Mouse (Mus musculus): ENCODE measurements around the gene Maats1. TPM values are rescaled to one million over a fixed set of nuclear protein-coding genes. Genes with fewer than 3 reads are reported as not detected.
A peak's percentile ranks its signal among the peaks of the same experiment; 100 is the strongest.

Maats1 gene
- total RNA-seq, 2 experiments from 2014 or later, result 0.13 TPM; not detected in 1

DNA sequence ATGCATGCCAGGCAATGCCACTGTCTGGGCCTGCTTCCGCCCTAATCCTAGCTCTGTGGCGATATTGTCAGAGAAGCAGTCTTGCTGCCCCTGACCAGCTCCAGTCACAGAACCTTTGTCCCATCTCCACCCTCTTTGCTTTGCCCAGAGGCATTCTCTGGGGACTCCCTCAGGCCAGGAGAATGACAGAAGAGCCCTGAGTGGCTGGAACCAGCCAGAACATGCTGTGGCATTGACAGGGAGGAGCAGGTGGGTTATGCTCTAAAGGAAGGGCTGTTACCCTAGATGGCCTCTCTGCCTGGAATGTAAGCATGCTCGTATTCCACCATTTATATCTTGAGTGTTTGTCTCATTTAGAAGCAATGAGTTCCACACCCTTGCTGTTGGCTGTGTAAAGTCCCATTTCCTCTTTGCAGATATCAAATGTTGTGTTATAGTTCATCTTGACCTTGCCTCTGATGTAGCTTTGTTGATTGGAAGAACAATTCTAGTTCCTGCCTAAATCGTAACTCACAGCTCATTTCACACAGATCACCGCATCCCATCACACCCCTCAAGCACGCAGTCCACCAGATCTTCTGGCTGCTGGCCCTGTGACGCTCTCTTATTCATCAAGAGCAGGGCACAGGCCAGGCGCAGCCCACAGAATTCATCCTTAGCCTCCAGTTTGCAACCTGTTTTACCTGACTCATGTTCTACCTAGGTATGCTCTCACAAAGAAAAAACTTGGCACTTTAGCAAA is 28.9 kb upstream of the Maats1 start:
- peak; percentile 39 to 61 for DNase-seq

DNA sequence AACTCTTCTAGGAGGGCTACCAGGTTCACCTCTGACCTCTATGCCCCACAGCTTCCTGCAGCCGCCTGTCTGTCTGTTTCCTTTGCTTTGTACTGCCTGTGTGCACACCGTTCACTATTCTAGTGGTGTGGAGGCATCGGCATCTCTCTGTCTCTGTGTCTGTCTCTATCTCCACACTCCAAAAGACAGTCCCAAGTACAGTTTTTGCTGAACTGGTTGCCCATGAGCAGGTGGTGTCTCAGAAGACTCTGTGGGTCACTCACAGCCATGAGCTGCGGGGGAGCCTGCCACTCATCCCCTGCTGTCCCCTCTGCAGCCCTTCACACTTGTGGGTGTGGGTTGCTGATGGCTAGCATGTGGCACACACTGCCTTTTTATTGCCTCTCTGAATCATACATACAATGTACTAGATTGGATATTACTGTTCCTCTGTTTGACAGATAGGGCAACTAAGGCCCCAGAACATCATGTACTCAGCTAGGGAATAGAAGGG is 28.1 kb upstream of the Maats1 start:
- no peak for DNase-seq

DNA sequence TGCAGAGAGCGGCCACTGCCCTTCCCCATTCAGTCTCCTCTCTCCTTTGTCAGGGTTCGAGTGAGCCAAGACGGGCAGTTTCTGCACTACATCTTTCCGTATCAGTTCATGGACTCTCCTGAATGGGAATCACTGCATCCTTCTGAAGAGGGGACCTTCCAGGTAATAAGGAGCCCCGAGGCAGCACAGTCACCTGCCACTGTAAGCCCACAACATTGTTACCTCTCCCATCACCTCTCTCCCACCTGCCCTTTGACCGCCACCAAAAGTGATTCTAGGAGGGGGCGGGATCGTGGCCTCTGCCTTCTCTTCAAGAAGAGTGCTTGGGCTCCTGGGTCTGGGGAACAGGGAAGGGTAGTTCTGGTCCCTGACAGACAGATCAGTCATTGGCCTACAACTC is 27.5 kb upstream of the Maats1 start:
- no peak for DNase-seq

DNA sequence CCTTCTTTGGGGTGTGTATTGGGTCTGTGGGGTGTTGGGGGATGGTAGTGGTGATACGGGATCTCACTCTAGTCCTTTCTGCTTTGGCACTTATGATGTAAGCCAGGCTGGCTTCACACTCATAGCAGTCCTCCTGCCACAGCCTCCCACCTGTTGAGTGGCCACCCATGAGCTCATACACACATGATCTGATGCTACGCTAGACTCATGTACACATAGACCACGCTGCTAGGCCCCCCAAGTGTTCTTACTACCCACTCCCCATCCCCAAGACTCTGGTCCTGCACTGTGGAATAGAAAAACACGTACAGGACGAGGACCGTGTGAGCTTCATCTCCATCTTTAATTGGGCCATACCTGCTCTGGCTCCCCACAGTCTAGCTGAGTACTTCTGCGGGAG is 27.1 kb upstream of the Maats1 start:
- DNase-seq, result no peak

DNA sequence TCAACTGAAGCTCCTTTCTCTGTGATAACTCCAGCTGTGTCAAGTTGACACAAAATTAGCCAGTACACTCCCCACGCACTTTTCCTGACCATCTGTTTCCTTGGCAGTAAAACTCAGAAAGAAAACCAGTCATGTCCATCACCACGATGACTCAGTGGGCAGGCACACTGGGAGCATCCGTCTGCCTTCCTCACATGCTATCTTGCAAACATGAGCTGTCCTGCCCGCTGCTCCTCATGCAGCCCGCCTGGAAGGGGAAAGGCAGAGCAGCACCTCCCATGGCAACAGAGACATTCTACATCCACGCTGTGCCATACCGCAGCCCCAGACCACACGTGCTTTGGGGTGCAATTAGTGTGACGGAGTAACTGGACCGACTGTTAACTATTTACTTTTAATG is 26.4 kb upstream of the Maats1 start:
- peak; percentile 62 to 78 for DNase-seq

DNA sequence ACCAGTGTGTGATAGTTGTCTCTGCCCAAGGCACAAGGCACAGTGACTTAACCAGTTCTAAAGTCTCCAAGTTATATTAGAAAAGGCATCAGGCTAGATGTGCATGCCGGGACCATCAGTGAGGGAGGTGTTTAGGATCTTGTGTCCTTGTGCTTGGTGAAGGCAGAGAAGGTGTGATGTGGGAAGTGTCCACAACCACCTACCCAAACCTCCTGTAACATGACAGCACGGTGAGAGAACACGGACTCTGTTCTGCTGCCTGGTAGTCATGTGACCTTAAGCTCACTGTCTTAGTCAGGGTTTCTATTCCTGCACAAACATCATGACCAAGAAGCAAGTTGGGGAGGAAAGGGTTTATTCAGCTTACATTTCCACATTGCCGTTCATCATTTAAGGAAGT is 24.3 kb upstream of the Maats1 start:
- DNase-seq, result no peak

DNA sequence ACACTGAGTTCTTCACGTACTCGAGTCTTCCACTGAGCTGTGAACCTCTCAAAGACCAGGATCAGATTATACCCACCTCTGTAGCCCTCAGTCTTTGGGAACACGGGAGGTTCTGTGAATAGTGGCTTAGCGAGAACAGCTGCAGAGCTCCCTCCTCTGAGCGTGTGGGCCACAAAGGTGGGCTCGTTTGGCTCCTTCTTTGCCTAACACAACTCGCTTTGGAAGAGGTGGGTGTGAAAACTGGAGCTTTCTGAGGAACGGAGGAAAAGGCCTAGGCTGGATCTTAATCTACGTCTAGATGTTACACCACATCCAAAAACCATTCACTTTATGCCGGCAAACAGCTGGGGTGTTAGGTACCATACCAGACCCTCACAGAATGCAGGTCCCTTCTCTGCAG is 23.4 kb upstream of the Maats1 start:
- no peak for DNase-seq

DNA sequence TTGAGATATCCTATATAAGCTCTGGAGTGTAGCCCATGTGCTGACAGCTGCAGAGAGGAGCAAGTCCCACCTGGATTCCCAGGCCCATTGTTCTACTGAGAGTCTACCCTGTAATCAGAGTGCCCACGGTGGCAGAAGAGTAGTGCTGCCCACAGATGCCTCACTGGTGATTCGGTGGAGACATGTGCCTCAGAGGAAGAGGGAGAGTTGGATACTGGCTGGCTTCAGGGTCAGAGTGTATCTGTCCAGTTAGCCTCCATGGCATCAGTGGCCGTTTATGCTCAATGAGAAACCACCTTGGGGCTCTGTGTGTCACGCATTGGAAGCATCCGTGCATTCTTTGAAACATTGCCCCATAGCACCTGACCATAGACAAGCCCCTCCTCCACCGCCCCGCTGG is 21.7 kb upstream of the Maats1 start:
- DNase-seq, result peak in 1 of 2 experiments; percentile 29

DNA sequence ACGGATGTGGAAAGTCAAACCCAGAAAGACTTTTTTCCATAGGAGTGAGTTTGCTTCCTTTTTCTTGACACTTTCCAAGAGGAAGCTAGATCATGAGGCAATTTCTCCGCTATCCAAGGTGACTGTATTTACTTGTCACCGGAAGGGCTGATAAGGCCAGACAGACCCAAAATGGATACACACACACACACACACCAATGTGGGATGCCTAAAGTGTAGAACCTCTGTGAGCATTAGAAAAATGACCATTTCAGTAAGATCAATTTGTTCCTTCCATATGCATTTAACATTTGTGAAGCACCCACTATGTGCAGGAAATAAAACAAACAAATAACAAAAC is 21.3 kb upstream of the Maats1 start:
- no peak for DNase-seq

DNA sequence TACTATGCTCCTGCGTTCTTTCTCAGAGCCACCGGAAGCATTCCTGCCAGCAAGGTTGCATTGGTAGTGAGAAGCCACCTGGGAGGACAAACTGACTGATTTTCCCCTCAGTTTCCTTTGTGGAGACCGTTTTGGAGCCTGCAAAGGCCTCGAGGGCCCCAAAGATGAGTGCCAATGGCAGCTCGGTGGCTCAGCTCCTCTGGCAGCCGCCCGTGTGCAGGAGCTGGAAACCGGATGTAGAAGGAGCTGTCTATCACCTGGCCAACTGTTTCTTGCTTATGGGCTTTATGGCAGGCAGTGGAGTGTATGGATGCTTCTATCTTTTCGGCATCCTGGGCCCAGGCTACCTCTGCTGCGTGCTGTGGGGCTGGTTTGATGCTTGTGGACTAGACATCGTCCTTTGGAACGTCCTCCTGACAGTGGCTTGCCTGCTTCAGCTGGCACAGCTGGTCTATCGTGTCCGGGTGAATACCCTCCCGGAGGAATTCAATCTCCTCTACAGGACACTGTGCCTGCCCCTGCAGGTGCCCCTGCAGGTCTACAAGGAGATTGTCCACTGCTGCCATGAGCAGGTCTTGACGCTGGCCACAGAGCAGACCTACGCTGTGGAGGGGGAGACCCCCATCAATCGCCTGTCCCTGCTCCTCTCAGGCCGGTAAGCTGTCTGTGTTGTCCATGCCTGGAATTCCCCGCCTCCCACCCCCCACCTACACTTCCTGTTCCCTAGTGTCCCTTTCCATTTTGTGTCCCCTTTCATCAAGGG is 20.7 kb upstream of the Maats1 start:
- DNase-seq, result no peak

DNA sequence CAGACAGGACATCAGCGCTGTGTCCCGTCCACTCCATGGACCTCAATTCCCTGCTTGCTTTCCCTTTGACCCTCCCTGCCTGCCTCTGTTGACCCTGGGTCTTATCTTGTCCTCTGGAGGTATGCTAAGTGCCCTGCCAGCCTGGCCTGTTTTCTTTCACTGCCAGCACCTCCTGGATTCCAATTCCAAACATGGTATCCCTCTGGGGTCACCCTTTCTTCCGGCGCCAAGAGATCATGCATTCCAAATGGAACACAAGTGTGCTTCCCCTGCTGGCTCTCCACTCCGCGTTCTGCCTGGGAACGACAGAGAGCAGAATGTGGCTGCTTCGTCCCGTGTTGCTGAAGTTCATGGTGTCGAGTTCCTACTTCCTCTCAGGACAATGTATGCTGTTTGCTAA is 20.0 kb upstream of the Maats1 start, which contains the start of gene Popdc2:
Gene Popdc2, plus strand, starts transcription at position 277 of the 400 bp plus-strand sequence.
- DNase-seq, result peak; percentile 84 to 91

DNA sequence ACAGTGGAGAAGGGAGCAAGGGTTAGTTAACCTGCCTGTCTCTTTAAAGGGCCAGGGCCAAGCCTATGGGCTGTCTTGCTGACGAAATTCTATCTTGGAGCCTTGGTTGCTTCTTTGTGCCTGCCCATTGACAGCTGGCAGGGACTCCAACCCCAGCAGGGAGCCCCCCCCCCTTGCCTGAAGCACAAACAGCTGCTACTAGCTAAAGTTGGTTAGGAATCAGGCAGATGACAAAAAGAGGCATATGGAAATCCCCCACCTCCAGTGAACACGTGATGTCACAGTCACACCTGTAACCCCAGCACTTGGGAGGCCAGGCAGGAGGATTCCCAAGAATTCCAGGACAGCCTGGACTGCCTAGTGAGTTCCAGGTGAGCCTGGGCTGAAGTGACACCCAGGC is 18.4 kb upstream of the Maats1 start:
- peak in 1 of 2 experiments; percentile 36 for DNase-seq

DNA sequence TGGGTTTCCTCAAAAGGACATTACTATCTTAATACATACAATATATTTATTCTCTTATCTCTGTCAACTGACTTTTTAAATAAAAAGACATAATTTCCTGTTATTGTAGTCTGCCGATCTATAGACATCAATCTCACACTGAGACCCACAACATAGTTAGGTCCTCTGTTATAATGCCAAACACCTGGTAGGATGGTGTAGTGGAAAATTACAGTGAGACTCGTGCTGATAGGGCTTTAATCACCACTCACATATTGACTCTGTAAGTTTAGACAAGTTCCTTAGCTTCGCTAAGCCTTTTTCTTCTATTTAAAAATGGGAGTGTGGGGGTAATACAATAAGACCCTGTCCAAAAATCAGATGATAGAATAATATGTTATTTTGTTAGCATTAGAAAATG is 17.9 kb upstream of the Maats1 start:
- no peak for DNase-seq

DNA sequence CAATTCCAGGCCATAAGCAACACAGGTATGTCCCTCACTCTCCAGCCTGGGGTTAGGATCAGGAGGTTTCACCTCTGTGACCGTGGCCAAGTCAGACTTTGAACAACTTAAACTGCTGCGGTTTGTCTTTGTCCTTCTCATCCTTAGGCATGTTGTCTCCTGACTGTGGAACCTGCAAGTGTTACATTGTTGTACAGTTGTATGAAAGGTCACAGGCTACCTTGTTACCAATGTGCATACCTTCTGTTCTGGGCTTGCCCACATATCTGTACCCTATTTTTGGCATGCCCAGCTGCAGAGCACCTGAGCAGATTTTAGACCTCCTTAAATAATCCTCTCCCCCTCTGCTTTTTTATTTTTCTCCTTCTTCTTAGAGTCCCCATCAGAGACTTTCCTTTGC is 17.3 kb upstream of the Maats1 start:
- DNase-seq, result no peak

DNA sequence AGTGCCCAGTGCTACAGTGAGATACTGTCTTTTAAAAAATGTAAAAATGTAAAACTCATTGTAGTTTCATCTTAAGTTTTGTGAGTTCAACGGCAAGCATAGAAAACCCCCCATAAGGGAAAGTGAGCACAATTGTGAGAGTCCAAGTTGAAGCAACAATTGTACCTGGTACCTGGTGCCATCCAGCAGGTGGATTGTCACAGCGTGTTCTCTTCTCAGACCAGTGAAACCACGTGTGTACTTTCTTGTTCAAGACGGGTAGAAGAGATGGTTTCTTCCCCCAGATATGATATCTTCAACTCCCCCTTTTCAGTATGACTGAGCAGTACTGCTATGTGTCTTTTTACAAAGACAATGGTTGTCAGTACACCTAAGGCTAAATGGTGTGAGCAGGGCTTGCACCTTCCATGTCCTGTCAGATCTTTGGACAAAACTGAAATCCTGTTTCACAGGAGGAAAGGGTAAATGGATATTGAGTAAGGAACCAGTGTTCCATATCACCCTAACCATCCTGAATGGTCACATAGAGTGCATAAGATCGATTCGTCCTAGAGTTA is 16.4 kb upstream of the Maats1 start:
- no peak for DNase-seq

DNA sequence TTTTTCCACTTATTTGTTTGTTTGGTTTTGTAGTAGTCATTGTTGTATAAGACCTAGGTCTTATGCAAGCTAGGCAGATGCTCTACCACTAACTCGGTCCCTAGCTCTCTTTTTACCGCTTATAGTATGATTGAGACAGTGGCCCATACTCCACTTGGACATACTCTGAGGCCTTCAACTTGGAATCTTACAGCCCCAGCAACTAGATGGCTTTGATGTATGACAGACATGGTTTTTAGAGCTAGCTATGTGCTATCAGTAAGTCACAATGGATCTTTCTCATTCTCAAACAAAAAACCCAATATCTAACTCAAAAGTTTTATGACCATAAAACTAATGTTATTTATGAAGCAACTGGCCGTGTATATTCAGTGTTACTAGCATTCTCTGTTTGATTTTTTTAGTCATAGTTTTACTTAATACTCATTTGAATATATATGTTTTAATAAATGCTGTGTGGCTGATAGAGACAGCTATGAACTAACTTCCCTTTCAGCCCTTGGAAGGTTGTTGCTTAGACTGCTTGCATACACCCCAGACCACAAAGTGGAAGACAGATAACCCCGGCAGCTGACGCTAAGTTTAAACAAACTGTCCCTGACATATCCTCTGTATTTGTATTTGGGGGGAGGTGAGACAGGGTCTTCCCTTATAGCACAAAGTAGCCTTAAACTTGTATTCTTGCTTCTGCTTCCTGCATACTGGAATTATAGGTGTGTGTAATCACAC is 12.4 kb upstream of the Maats1 start:
- DNase-seq, result no peak

DNA sequence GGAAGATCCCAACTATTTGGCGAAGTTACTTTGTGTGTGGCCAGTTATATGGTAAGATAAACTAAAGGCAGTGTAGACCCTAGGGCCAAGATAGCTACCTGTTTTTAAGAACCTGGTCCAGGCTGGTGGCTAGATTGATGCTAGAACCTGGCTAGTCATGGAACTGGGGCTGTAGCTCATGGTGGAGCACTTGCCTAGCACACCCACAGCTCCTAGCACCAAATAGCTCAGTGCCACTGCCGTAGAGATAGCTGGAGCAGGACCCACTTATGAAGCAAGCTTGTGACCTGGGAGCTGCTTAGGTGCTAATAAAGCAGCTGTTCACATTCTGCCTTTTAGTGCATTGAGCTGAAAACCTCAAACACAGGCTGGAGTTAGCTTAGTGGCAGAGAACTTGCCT is 11.7 kb upstream of the Maats1 start:
- DNase-seq, result no peak

DNA sequence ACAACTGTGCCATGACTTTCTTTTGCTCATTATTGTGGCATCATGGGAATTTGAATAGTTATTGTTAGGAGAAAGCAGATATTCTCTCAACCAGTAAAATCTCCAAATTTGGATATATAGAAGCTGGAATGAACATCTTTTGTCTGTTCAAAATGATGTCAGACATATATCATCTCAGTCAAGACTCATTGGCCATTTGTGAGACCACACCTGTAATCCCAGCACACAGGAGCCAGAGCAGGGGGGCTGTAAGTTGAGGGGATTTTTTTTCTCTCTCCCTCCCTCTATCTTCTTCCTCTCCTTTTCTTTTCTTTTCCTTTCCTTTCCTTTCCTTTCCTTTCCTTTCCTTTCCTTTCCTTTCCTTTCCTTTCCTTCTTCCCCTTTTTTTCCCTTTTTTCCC is 10.9 kb upstream of the Maats1 start:
- no peak for DNase-seq

DNA sequence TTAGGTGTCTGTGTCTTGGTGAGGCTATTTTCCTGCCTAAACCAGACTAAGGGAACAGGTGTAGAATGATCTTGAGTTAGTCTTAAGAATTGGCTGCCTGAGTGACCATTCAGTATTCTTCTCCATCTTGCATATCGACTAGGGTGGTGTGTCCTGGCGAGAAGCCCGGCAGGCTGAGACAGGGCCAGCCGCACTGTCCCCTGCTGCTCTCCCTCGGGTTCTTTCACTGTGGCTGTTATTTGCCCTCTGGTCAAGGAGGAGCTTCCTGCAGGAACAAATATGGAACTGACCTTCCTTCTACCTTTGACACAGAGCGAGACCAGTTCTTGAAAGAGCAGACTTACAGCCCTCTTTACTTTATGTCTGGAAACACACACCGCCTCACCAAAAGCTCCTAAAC is 10.1 kb upstream of the Maats1 start:
- DNase-seq, result peak; percentile 69 to 73

DNA sequence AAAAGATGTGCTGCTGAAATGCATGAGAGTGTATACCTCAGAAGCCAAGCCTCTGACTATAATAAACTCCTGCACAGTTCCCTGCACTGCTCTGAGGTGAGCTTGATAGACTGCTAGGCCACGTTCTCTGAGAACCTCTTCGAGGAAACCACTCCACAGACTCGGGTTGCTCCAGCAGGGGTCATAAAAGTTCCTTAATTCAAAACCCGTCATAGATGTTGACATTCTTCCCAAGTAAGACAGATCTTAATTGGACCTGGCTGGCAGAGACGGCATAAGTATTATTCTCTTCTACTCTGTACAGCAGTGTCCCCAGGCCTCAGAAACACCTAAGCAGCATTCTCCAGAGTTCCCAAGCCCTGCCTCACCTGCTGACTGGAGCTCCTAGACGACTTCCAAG is 9.0 kb upstream of the Maats1 start:
- peak in 1 of 2 experiments; percentile 47 for DNase-seq

DNA sequence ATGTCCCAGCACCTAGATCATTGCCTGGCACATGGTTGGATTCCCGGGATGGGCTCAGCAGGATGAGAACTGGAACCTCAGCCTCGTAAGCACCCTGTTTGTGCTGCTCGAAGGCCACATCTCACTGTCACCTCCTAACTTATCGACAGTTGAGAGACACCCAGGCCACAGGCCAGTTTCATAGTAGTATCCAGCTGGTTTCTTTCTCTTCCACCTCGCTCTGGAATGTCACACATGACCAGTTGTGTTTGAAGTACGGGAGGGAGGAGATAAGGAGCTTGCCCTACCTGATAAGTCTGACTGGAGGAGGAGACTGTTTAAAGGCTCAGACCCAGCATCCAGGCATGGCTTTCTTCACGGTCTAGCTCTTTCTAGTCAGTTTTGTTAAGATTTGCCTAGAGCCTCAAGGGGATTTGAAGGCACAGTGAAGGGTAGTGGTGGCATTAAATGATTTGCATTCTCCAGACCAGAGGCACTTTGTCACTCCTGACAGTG is 8.5 kb upstream of the Maats1 start:
- DNase-seq, result peak; percentile 74 to 89

DNA sequence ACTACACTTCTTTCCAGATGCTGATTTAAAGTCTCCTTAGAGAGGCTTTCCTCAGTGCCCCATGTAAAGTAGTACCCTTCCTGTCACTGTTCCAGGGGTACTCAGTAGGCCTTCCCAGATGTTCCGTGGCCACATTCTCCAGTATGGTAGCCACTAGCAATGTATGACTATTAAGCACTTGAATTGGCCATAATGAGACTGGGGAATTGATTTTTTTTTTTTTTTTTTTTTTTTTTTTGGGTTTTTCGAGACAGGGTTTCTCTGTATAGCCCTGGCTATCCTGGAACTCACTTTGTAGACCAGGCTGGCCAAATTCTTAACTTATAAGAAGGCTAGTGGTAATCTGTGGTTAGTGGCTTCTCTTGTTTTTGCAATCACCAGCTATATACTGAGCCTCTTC is 7.9 kb upstream of the Maats1 start:
- DNase-seq, result no peak

Measured in heart, adult 18-20 months (tissue).